Mouse (Mus musculus) MEL (cell line): ENCODE data around the gene Atp5g1. TPM values are rescaled to one million over a fixed set of nuclear protein-coding genes. Genes with fewer than 3 reads are reported as not detected.
A peak's percentile ranks its signal among the peaks of the same experiment; 100 is the strongest.
"Not testable (repeated sequence)": the region's sequence is repeated elsewhere in the genome, so short reads cannot be mapped to it uniquely, and the experiment has no call there.

Source experiments
- DNase-seq: peaks from one replicate; pipeline ENCODE4 v3.0.0; 2011; ENCODE audit warnings: low read depth, low spot score
- H3K27ac ChIP-seq: 2 replicates; pipeline ENCODE4 v1.5.1; 2012; ENCODE audit warnings: low read depth, mild to moderate bottlenecking, control low read depth, low read length, moderate library complexity; ENCODE audit not compliant: control insufficient read depth
- H3K27me3 ChIP-seq, 2 experiments: fragments of 150-350 bp in 1 of 2; sonication (generic) in 1 of 2; 2 replicates each; pipeline ENCODE4 v1.6.1; 2012; ENCODE audit warnings: low read length in 2 of 2, mild to moderate bottlenecking in 2 of 2, improper control_type of control experiment in 1 of 2, moderate library complexity in 1 of 2; ENCODE audit not compliant: insufficient read depth in 2 of 2, control insufficient read depth in 1 of 2
- H3K36me3 ChIP-seq, 2 experiments: 2 replicates each; pipeline ENCODE4 v1.6.1; 2012 to 2014; ENCODE audit warnings: low read length in 2 of 2, improper control_type of control experiment in 1 of 2, inconsistent platforms in 1 of 2, mild to moderate bottlenecking in 1 of 2; ENCODE audit not compliant: insufficient read depth in 2 of 2, control insufficient read depth in 1 of 2
- H3K4me1 ChIP-seq, 2 experiments: fragments of 150-350 bp in 1 of 2; sonication (generic) in 1 of 2; 2 replicates each; pipeline ENCODE4 v1.6.1; 2012; ENCODE audit warnings: low read length in 2 of 2, improper control_type of control experiment in 1 of 2, mild to moderate bottlenecking in 1 of 2; ENCODE audit not compliant: insufficient read depth in 2 of 2, control insufficient read depth in 1 of 2
- H3K4me3 ChIP-seq, 2 experiments: fragments of 150-350 bp in 1 of 2; sonication (generic) in 1 of 2; 2 replicates each; pipeline ENCODE4 v1.5.1; 2012; ENCODE audit warnings: low read depth in 2 of 2, low read length in 2 of 2, mild to moderate bottlenecking in 2 of 2, moderate library complexity in 2 of 2, control low read depth in 1 of 2, improper control_type of control experiment in 1 of 2; ENCODE audit not compliant: control insufficient read depth in 1 of 2, insufficient read depth in 1 of 2
- H3K79me2 ChIP-seq: 2 replicates; pipeline ENCODE4 v1.6.1; 2012; ENCODE audit warnings: mild to moderate bottlenecking, low read length, moderate library complexity; ENCODE audit not compliant: control insufficient read depth, poor library complexity, insufficient read depth
- H3K9ac ChIP-seq: 2 replicates; pipeline ENCODE4 v1.6.1; 2012; ENCODE audit warnings: low read depth, mild to moderate bottlenecking, control low read depth, low read length, moderate library complexity; ENCODE audit not compliant: control insufficient read depth, poor library complexity, severe bottlenecking
- H3K9me3 ChIP-seq: fragments of 150-350 bp; sonication (generic); replicated peaks from 2 replicates; pipeline ENCODE4 v1.6.1; 2012; ENCODE audit warnings: mild to moderate bottlenecking, low read length, improper control_type of control experiment, moderate library complexity; ENCODE audit not compliant: insufficient read depth
- CHD2 ChIP-seq: IDR thresholded peaks from 2 replicates; pipeline ENCODE4 v1.6.1; 2011; ENCODE audit warnings: low read length, improper control_type of control experiment
- ELF1 ChIP-seq: IDR thresholded peaks from 2 replicates; pipeline ENCODE4 v1.6.1; 2014; ENCODE audit warnings: low read depth, mild to moderate bottlenecking, inconsistent platforms, low read length, improper control_type of control experiment, moderate library complexity
- EP300 ChIP-seq, 2 experiments: IDR thresholded peaks; 2 replicates each; pipeline ENCODE4 v1.6.1; 2011; ENCODE audit warnings: improper control_type of control experiment in 2 of 2, low read length in 2 of 2, low read depth in 1 of 2, mild to moderate bottlenecking in 1 of 2
- HCFC1 ChIP-seq: IDR thresholded peaks from 2 replicates; pipeline ENCODE4 v1.6.1; 2012; ENCODE audit warnings: low read depth, mild to moderate bottlenecking, inconsistent platforms, low read length, improper control_type of control experiment, moderate library complexity
- MAFK ChIP-seq: IDR thresholded peaks from 2 replicates; pipeline ENCODE4 v1.6.1; 2011; ENCODE audit warnings: low read depth, mild to moderate bottlenecking, low read length, improper control_type of control experiment, borderline replicate concordance
- MEF2A ChIP-seq: IDR thresholded peaks from 2 replicates; pipeline ENCODE4 v1.6.1; 2014; ENCODE audit warnings: low read depth, mild to moderate bottlenecking, inconsistent platforms, low read length, improper control_type of control experiment; ENCODE audit not compliant: poor library complexity, insufficient replicate concordance, severe bottlenecking; ENCODE audit errors: extremely low read depth
- MXI1 ChIP-seq: IDR thresholded peaks from 2 replicates; pipeline ENCODE4 v1.6.1; 2011; ENCODE audit warnings: mild to moderate bottlenecking, low read depth, low read length, improper control_type of control experiment
- NELFE ChIP-seq: IDR thresholded peaks from 2 replicates; pipeline ENCODE4 v1.6.1; 2011; ENCODE audit warnings: low read depth, low read length, improper control_type of control experiment
- POLR2AphosphoS2 ChIP-seq: IDR thresholded peaks from 2 replicates; pipeline ENCODE4 v1.6.1; 2011; ENCODE audit warnings: low read length, improper control_type of control experiment
- SIN3A ChIP-seq: IDR thresholded peaks from 2 replicates; pipeline ENCODE4 v1.6.1; 2012; ENCODE audit warnings: low read length, improper control_type of control experiment, inconsistent platforms
- SMC3 ChIP-seq: IDR thresholded peaks from 2 replicates; pipeline ENCODE4 v1.6.1; 2011; ENCODE audit warnings: low read depth, low read length, improper control_type of control experiment
- TAL1 ChIP-seq: IDR thresholded peaks from 2 replicates; pipeline ENCODE4 v1.6.1; 2012; ENCODE audit warnings: mild to moderate bottlenecking, inconsistent platforms, low read length, moderate library complexity, mixed read lengths
- TBP ChIP-seq: IDR thresholded peaks from 2 replicates; pipeline ENCODE4 v1.8.0; 2011; ENCODE audit warnings: low read depth, low read length, improper control_type of control experiment
- ZC3H11A ChIP-seq: IDR thresholded peaks from 2 replicates; pipeline ENCODE4 v1.6.1; 2012; ENCODE audit warnings: low read depth, mild to moderate bottlenecking, inconsistent platforms, low read length, improper control_type of control experiment
- ZMIZ1 ChIP-seq: IDR thresholded peaks from 2 replicates; pipeline ENCODE4 v1.6.1; 2012; ENCODE audit warnings: low read depth, mild to moderate bottlenecking, inconsistent platforms, low read length, improper control_type of control experiment, moderate library complexity
- polyA plus RNA-seq, 2 experiments: library from polyadenylated mRNA; stranded (reverse) in 1 of 2; unstranded in 1 of 2; fragments of >175 nt in 1 of 2; fragments of >200 nt in 1 of 2; gene quantifications; 2 replicates each; pipeline versions ENCODE4 v1.2.1 to v1.2.4; 2012; ENCODE audit warnings: low replicate concordance in 2 of 2, low read depth in 1 of 2; ENCODE audit not compliant: insufficient read length in 2 of 2, insufficient read depth in 1 of 2, missing spikeins in 1 of 2
- total RNA-seq: library from RNA; depleted of rRNA; stranded (reverse); fragments of 300-350 nt; gene quantifications from 2 replicates; pipeline ENCODE4 v1.2.3, GENCODE M21; 2012

Atp5g1 gene
- total and polyA plus RNA-seq, 3 experiments = 1,519 to 1,694 TPM; not detected in 1

DNA sequence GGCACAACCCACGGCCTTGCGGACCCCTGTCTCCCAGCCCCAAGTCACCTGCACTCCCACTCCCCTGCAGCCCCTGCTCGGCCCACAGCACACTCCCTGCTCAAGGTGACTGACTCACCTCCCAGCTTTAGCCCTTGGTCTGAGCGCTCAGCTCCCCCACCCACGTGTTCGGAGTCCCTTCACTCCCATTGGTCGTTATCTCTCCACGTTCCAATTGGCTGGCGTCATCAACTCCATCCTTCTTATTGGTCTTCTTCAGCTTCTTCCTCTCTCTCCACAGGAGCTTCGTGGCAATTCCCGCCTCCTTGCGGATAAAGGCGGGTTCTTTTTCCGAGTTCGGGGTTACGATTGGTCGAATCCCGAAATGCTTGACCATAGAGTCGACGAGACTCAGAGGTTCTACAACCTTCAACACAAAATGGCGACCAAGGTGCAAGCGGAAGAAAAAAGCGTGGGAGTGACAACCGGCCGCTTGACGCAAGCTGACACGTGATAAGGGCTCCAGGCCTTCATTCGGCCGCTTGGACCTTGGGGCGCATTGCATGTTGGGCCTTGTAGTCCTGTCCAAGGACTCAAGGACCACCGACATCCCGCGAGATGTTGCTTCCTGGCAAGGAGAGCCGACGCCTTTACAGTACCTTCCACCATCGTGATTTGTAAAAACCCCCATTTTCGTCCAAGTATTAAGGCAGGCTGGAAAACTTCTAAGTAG is at the start of gene Atp5g1 (continued):
- TF ChIP-seq MEF2A (no peak), ZC3H11A (no peak), NELFE (peak; percentile 98), CHD2 (peak; percentile 94)

DNA sequence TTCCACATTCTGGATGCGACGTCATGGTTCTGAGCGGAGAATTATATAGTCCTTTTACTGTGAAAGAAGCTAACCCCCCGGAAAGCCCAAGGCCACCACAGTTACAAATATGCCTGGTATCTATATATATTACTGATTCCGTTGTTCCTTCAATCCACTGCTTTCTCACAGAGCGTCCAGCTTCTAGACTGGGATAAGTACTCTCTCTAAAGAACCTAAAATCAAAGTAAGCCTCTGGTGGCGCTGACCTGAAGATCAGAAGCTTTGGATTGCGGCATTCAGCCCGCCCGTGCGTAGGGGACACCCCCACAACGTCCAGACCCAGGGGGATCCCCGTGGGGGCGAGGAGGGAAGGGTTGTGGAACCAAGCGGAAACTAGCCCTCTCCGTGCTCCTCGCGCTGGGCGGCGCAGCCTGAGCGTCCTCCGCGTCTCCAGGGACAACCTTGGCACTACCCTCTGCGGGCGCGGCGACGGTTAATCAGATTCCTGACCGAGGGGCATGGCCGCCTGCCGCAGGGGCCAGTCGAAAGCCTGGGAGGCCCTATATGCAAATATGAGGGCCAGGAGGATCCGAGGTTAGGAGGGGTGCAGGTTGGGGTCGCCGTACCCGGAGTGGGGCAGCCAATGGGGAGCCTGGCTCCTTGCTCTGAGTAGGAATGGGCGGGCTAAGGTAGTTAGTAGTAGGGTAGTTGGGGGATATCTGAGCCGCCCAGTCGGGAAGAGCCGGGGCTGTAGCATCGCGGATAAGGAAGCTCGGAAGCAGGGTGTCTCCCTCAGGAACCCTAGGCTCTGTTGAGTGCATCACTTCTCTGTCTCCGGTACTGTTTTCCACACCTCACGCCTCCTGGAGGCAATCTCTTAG is 48.8 kb upstream of the Atp5g1 start:
- Histone ChIP-seq H3K27me3 (peaks cover 15 to 26% of the 10 kb centered on the region in 2 experiments), H3K4me3 (peak overlapping the region in 1 of 2 experiments; percentile 4; a peak in 1 of 4 replicates), H3K27ac (no peak overlapping the region), H3K36me3 (peaks cover 0 to 2% of the 10 kb centered on the region in 2 experiments; a peak in 1 of 4 replicates), H3K4me1 (peaks cover 0 to 3% of the 10 kb centered on the region in 2 experiments; a peak in 1 of 4 replicates), H3K79me2 (no peaks in the 10 kb centered on the region), H3K9me3 (no peaks in the 10 kb centered on the region), H3K9ac (no peak overlapping the region)
- DNase-seq = peak; percentile 65
- TF ChIP-seq TBP = no peak
- no peak for TF ChIP-seq ELF1
- TF ChIP-seq TAL1 = peak; percentile 23; the same call in 1 of the 2 replicates
- TF ChIP-seq POLR2AphosphoS2 = no peak
- no peak for TF ChIP-seq ZMIZ1
- TF ChIP-seq SIN3A = 0 out of 2 replicates have a peak, but pooled peaks have one; percentile 51
- TF ChIP-seq MXI1 = 0 out of 2 replicates have a peak, but pooled peaks have one; percentile 19
- TF ChIP-seq NELFE = no peak
- no peak for TF ChIP-seq SMC3
- no peak for TF ChIP-seq HCFC1
- no peak for TF ChIP-seq EP300 (IDR thresholded peaks at IDR 0.05; ENCODE audit: low read depth in 1 of 2, low read length in 2 of 2)
- TF ChIP-seq MAFK = no peak

DNA sequence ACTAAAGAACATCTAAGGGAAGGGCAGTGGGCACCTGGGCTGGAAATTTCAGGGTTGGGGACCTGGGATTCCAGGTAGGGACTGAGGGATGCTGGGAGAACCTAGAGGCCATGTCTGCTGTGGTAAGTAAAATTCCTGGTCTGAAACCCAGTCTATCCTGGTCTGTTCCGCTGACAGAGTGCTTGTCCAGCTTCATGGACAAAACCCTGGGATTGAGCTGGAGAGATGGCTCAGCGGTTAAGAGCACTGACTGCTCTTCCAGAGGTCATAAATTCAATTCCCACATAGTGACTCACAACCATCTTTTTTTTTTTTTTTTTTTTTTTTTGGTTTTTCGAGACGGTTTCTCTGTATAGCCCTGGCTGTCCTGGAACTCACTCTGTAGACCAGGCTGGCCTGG is 47.3 kb upstream of the Atp5g1 start:
- not testable (repeated sequence) for DNase-seq, H3K9me3 ChIP-seq, H3K79me2 ChIP-seq, H3K36me3 ChIP-seq, H3K4me3 ChIP-seq, H3K9ac ChIP-seq, H3K4me1 ChIP-seq, H3K27ac ChIP-seq
- peaks cover 15 to 26% of the 10 kb centered on the region in 2 experiments for H3K27me3 ChIP-seq
